Mouse (Mus musculus) layer of hippocampus, adult 9-11 months (tissue): ENCODE results near the gene Map2k2.
"Not testable (repeated sequence)": the region's sequence is repeated elsewhere in the genome, so short reads cannot be mapped to it uniquely, and the experiment has no call there.

ENCODE experiments used
- DNase-seq: peaks from one replicate; pipeline ENCODE4 v3.0.0; 2022

Map2k2 gene

DNA sequence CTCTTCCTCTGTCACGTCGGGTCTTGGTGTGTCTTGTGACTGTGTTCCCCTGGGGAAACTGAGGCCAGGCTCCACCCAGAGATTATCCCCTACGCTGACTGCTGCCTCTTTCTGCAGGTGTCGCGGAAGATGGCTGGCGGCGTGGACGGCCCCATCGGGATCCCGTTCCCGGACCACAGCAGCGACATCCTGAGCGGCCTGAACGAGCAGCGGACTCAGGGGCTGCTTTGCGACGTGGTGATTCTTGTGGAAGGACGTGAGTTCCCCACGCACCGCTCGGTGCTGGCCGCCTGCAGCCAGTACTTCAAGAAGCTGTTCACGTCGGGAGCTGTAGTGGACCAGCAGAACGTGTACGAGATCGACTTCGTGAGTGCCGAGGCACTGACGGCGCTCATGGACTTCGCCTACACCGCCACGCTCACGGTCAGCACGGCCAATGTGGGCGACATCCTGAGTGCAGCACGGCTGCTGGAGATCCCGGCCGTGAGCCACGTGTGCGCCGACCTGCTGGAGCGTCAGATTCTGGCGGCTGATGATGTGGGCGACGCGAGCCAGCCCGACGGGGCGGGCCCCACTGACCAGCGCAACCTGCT, 38.2 kb downstream of the Map2k2 start:
- no peak for DNase-seq

DNA sequence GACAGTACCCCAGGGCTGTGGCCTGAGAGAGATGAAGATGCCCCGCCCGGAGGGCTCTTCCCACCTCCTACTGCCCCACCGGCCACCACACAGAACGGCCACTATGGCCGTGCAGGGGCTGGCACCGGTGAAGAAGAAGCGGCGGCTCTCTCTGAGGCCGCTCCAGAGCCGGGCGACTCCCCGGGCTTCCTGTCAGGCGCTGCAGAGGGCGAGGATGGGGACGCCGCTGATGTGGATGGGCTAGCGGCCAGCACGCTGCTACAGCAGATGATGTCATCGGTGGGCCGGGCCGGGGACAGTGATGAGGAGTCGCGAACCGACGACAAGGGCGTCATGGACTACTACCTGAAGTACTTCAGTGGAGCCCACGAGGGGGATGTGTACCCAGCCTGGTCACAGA, 39.0 kb downstream of the Map2k2 start:
- DNase-seq: no peak

DNA sequence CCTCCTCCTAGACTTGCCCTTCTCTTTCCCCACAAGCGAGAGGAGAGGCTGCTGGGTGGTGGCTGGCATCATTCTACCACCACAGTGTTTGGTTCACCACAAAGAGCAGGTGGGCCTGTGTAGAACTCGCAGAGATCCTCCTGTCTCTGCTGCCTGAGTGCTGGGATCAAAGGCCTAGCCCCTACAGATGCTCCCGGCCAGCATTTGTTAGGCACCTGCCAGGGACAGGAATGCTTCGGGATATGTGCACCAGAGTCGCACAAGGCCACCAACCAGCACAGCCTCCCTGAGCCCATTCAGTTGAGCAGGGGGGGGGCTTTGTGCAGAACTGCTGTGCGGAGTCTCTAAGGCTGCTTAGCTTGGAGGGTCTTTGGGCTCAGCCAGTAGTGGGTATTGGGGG, 39.6 kb downstream of the Map2k2 start:
- no peak for DNase-seq

DNA sequence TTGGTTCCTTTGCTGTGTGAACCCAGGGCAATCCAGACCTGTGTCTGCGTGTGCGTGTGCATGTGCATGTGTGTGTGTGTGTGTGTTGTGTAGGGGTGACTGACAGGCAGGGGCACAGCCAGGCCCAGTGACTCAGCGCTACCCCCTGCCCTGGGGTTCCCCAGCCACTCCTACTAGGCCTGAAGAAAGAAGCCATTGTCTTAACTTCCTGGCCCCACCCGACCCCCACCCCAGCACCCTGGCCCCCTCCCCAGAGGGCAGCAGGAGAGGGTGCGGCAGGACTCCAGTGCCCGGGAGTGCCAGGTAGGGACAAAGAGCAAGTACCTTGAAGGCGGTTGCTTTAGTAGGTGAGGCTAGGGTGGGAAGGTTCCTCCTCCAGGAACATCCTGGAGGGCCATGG, 40.1 kb downstream of the Map2k2 start:
- DNase-seq: no peak

DNA sequence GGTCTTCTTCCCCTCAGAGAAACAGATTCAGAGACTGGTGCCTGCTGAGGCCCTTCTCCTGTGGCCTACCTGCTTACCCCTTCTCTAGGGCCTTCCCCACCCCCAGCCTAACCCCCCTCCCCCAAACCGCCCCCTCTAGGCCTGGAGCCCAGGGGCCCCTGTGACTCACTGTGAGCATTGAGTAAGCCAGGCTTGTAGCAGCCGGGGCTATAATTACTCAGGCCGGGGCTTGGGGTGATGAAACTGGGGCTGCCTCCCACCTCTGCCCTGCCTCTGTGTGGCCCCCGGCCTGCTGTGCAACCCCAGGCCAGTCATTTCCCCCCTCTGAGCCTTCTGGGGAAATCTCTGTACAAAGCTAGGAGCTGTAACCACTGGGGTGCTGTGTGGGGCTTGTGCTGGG, 40.6 kb downstream of the Map2k2 start:
- DNase-seq: no peak

DNA sequence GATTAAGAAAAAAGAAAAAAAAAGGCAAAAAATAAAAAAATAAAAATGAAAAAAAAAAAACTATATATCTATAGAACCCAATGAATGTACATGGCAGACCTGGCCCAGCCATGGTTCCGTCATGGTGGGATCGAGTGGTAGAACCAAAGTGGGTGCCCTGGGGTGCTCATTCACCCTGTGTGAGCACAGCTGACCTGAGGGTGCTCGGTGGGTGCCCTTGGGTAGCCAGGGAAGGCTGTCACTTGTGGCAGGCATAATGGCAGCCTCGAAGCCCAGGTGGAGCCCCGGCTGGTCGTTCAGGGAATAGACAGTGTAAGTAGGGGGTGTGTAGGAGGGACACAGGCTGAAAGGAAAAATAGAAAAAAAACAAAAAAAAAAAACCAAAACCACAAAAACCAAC, 45.5 kb downstream of the Map2k2 start:
- no peak for DNase-seq

DNA sequence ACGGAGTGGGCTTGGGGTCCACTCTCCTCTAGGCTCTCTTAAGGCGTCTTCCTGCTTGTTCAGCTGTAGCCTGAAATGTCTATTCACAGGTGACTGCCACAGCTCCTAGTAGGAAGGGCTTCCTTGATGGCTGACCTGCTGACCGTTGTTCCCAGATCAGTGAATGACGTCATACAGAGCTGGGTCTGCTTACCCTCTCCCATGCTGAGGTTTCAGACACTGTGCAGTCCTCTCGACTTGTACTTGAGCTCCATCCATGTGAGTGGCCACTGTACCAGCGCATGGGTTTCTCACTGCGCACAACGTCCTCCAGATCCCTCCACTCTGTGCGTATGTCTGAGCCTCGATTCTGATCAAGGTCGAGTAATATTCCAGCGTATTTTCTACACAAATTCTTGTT, 46.9 kb downstream of the Map2k2 start:
- DNase-seq: no peak

DNA sequence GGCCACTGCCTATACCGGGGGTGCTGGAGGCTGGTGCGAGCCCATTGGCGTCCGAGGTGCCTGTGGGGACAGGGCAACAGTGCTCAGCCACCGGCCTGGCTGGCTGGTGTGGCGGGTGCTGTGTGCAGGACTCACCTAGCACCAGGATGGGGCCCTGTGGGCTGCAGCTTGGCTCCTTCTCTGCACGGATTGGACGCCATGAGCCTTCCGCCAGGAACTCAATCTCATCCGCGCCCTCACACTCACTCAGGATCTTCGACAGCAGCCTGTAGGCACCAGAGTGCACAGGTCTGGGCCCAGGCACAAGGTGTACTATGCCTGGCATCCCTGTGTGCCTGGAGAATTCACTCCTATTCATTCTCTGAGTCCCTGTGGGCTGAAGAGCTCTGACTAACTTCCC, 48.6 kb downstream of the Map2k2 start:
- no peak for DNase-seq

DNA sequence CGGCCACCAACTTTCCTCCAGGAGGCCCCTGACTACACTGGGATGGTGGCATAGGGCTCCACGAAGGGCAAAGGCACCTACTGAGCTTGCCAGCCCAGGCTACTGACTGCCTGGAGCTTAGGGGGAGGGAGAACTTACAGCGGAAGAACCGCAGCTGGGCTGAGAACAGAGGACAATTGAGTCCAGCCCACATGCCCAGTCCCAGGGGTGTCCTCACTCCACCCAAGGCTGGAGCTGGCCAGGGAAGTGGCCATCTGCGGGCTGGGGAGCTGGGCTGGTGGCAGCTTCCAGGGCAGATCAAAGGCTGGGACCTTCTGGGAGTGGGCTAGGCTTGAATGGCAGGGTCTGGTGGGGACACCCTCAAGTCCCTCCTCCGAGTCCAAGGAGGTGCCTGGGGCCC, 49.0 kb downstream of the Map2k2 start:
- DNase-seq: no peak

DNA sequence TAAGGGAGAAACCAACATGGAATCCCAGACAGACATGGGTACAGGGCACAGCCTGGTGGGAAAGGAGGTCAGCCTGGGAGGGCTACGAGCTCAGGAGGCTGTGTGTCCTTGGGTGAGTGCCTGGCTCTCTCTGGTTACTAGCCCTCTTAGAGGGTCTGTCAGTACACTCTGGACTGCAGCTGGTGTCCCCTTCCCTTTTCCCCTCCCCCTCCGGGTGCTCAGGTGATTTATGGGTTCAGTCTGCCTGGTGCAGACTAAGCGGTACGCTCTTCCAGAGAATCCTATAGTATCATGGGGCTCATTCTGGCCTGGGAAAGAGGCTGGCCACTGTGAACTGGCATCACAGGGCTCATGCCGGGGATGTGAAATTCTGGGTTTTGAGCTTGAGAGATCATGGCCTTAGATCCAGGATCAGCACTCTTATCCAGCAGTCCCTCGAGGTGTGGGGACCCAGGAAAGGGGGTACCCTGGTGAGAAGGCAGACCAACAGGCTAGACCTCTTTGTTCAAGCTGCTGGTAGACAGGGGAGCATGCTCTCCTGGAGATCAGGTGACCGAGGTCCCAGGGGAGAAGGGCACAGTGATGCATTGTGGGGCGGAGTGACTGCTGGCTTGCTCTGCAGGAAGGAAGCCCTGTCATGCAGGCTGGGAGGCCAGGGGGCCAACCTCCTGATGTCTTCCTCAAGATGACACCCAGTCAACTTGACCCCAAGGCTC, 56.0 kb downstream of the Map2k2 start:
- DNase-seq: no peak

DNA sequence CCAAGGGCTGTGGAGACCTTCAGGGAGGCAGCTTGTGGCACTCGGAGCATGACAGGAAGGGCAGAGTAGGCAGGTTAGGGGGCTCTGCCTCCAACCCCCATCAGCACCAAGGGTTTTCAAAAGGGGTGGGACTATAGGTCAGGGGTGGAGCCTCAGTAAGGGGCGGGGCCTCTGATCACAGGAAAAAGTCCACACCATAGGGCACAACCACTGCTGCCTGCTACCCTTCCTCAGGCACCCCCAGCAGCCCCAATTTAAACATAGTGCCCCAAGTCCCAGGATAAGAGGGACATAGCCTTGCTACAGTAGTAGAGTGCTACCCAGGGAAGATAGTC, 56.6 kb downstream of the Map2k2 start:
- DNase-seq: no peak

DNA sequence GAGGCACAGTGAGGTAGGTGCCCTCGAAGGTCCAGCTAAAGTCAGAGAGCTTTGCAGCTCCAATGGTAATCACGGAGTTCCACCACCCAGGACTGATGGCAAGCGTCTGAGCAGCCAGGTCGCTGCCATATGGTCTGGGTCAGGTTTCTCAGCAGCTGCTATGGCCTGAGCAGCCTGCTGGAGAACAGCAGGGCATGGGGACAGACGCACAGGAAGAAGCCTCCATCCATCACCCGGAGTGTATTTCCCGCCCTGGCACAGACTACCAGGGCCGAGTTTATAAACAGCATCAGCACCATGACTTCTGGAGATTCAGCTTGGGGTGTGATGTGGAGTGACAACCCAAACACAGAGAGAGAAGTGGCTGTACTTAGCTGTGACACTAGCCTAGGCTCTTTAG, 59.4 kb downstream of the Map2k2 start:
- no peak for DNase-seq

DNA sequence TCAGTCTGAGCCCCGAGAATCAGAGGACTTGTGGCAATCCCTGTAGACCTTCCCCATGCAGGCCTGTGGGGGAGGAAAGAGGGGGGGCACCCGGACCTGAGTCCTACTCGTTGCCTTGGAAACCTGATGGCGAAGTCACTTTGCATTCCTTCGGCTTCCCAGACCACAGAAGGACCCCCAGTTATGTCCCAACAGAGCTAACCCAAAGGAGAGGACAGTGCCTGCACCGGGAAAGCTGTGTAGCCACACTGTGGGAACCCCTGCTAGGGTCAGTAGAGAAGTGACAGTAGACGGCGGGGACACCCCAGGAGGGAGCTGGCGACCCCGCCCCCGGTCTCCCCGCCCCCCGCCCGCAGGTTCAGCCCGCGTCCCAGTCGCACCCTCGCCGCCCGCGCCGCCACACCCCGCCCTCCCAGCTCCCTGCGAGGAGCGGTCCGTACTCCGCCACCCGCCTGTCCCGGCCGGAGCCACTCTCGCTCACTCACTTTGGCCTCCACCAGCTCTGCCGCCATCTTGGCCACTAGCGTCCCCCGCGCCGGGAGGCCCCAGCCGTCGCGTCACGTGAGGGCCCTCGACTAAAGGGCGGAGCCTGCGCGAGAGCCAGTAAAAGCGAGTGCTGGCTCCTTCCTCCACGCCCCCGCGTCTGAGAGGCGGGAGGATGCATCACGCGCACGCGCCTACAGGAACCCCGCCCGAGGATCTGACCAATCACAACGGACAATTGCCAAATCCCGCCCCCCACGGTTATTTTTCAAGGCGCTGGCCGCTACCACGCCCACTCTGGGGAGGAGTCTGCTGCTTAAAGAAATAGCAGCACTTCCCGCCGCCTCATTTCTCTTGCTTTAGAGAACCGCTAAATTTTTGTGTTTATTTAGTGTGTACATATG, 61.7 kb downstream of the Map2k2 start, which contains the start of gene Pias4:
Gene Pias4, minus strand, starts transcription at position 724 of the 887 bp plus-strand sequence.
- peak; percentile 100 for DNase-seq

DNA sequence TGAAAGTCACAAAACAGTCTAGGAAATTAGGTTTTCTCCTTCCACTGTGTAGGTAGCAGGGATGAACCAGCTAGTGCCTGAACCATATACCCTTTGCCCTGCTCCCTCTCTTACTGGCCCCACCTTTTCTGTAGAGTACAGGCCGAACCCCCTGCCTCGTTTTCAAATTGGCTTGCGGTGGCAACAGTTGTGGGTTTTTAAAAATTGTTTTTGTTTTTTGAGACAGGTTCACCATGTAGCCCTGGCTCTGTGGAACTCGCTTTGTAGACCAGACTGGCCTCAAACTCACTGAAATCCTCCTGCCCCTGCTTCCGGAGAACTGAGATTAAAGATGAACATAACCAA, 62.3 kb downstream of the Map2k2 start:
- DNase-seq: no peak

DNA sequence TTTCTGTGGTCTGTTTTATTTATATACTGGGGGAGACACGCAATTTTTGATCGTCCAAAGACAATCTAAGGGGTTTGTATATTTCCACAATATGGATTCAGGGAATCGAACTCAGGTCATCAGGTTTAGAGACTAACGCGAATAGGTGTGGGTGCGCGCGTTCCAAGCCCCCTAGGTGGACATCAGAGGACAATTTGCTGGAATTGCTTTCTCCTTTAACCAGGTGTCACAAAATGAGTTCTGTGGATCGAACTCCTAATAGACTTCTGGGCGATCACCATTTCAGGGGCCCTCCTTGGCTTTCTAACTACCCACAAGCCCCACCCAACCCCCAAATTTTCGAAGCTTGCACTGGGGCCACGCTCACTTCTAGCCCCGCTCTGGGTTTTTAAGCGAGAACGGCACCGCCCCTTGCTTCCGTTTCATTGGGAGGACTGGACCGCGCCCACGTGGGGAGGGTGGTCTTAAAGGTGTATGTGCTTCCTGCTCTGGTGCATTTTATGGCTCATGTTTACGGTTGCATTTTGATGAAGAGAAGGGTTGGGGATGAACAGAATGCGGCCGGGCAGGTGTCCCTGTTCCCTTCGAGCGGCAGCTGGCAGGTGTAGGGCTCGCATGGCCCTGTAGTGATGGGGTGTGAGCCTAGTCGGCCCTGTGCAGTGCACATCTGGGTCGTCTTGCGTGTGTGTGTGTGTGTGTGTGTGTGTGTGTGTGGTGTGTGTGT, 63.0 kb downstream of the Map2k2 start:
- DNase-seq: peak; percentile 87

DNA sequence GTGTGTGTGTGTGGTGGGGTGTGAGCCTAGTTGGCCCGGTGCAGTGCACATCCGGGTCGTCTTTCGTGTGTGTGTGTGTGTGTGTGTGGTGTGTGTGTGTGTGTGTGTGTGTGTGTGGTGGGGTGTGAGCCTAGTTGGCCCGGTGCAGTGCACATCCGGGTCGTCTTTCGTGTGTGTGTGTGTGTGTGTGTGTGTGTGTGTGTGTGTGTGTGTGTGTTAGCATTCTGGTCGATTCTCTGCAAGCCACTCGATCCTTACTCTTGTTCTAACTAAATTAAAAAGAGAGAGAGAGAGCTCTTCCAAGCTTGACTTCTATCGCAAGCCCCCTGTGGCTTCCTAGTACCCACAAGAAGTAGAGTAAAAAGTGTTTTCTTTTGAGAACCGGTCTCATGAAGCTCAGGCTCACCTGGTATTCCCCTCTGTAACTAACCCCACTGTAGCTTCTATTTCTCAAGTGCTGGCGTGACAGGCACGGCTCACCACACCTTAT, 63.7 kb downstream of the Map2k2 start:
- DNase-seq: not testable (repeated sequence)

DNA sequence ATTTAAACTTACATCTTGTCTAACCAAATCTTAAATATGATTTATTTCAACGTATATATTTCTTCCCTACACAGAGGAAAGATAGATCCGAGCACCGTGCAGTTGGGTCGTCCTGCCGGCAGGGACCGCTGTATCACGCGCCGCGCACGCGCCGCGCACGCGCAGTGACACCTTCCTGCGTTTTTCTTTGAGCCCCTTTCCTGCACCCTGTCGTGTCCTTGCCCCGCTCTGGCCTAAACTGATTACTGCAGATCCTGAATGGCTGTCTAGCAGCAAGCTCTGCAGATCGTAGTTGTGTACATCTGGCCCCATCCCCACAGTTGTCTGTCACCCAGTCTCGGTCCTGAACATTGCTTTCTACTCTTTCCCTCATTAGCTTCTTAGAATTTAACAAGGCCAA, 67.4 kb downstream of the Map2k2 start:
- DNase-seq: peak; percentile 77

DNA sequence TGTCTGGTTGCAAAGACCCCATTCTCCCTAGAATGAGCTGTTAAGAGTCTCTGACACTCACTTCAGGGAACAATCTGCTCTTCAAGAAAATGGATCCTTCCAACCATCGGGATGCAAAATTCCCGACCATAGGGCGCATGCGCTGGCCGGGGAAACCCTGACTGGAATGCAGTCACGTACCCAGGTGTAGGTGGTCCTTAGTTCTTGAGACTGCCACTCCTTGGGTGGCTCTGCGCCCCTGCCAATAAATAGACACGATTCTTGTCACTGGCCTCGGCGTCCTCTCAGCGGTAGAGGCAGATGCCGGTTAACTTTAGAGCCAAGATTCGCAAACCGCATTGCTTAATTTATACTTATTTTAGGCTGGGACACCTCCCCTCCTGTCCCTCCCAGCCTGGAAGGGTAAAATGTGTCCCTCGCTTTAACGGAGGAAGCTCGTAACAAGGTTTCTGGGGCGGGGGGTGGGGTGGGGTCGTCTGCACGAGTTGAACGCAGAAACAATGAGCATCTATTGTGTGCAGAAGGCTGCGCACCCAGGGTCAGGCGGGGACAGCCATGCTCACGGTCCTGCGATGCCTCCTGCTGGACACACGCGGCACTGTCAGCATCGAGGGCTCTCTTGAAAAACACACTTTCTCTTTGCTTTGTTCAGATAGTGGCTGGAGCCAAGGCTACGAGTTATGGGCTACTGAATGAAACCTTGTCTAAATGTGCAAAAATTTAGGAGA, 69.1 kb downstream of the Map2k2 start:
- DNase-seq: peak; percentile 85

DNA sequence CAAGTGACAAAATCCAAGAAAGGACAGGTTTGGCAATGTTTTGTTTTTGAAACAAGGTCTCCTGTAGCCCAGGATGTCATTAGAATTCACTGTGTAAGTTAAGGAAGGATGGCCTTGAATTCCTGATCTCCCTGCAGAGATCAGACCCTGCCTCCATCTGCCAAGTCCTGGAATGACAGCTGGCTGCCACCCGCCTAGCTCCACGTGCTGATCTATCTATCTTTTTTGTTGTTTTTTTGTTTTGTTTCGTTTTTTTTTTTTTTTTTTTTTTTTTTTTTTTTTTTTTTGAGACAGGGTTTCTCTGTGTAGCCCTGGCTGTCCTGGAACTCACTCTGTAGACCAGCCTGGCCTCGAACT, 69.6 kb downstream of the Map2k2 start:
- DNase-seq: not testable (repeated sequence)

DNA sequence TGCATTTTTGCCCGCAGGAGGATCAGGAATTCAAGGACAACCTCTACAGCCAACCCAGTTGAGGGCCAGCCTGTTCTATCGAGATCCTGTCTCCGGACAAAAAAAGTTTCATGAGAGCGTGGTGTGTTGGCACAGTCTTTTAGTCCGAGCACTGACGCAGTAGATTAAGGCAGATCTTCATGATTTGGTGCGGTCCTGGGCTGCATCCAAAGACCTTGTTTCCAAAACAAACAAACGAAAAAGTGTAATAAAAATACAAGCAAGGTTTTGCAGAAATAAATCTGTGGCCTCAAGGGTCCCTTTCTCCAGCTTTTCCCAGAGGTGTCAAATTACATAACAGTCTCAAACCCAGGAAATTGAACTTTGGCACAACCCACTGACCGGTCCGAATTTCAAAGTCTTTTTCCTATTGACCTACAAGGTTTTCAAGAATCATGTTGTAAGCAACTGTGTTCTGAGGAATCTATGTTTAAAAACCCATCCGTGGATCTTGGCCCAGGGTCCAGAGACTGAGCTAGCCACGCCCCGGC, 70.3 kb downstream of the Map2k2 start:
- no peak for DNase-seq

DNA sequence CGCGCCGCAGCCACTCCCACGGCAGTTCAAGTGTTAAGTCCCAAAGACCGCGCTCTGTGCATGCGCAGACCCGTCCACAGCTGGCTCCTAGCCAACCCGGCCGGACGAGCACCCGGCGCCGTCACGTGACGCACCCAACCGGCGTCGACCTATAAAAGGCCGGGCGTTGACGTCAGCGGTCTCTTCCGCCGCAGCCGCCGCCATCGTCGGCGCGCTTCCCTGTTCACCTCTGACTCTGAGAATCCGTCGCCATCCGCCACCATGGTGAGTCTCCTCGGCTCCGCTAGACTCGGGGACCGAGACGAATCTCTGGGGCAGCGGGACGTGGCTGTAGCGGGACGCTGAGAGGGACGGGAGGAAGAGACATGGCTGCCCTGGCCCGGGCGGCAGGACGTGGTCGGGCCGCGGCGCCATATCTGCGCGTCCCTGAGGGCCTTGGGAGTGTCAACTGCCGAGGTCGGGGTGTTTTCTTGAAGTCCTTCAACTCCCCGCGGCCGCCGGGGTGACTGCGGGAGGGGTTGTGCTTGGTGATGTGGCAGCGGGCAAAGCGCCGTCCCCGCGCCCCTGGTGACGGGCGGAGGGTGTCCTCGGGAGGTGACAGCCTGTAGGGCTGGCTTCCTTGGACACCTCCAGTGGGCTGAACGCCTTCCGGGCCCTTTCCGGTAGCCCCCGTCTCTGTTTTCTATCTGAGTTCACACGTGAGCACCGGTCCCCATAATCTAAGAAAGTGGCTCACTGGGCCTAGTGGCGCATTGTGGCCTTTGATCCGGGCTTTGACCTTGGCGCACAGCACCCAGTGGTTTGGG, 71.0 kb downstream of the Map2k2 start, which contains the start of gene Eef2:
Gene Eef2, plus strand, starts transcription at position 166 of the 806 bp plus-strand sequence.
- peak; percentile 98 for DNase-seq
